8 mouse cellular contexts compared by ENCODE assay signal in the genomic region with DNA sequence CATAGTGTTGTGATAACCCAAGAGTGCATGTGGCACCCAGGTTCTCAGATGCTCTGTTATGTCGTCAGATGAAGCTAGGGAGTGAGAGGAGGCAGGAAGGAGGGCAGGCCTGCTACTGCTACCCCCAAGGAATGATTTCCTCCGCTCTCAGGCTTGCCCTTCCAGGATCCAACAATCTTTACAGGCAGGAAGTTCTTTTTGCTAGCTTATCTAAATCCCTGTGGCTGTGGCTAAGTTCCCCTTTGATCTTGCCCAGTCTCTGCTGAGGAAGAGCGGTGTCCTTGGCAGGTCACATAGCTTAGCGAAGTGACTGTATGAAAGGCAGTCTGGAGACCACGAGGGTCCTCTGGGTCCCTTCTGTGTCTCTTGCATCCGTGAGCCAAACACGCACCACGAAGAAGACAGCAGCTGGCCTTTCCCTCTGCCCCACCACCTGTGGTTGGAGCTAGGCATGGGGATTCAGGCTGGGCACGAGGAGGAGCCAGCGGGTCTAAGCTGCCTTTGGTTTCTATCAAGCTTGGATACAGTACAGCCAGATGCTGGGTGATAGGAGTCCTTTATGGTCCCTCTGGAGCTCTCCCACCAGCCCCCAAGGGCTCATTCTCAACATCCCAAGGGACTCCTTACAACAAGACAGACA. TPM values are rescaled to one million over a fixed set of nuclear protein-coding genes. Genes with fewer than 3 reads are reported as not detected.
DNase-seq lines count a peak whose midpoint lies in the region; ATAC-seq and TF ChIP-seq lines count a peak whose summit lies in the region.

No protein-coding gene starts in this region.

- no peak overlapping the region for H3K4me3 ChIP-seq in kidney, embryonic 15.5 days (replicated peaks)
- H3K4me3 ChIP-seq in MEL (ENCODE audit: control insufficient read depth in 1 of 2, insufficient read depth in 1 of 2, low read depth in 2 of 2, low read length in 2 of 2): no peak overlapping the region
- H3K4me3 ChIP-seq in forebrain, embryonic 14.5 days (ENCODE audit: low read depth, low read length): no peak overlapping the region
- H3K4me3 ChIP-seq in liver, postnatal 0 days (ENCODE audit: low read depth, low read length): no peak overlapping the region

- peaks cover 99% of the 10 kb centered on the region for H3K4me1 ChIP-seq in kidney, embryonic 15.5 days
- H3K4me1 ChIP-seq in MEL (ENCODE audit: control insufficient read depth in 1 of 2, insufficient read depth in 2 of 2, low read length in 2 of 2): peaks cover 26 to 47% of the 10 kb centered on the region in 2 experiments
- peaks cover 92% of the 10 kb centered on the region for H3K4me1 ChIP-seq in forebrain, embryonic 14.5 days (ENCODE audit: control insufficient read depth, insufficient read depth, low read length)
- H3K4me1 ChIP-seq in liver, postnatal 0 days (ENCODE audit: insufficient read depth): peaks cover 70% of the 10 kb centered on the region

- 45% methylated on average over 10 of the region's 10 CpGs for WGBS in kidney, embryonic 15.5 days
- 49% methylated on average over 10 of the region's 10 CpGs for WGBS in forebrain, embryonic 14.5 days
- 42% methylated on average over 10 of the region's 10 CpGs for WGBS in liver, postnatal 0 days (ENCODE audit: insufficient replicate concordance)

- H3K36me3 ChIP-seq in kidney, embryonic 15.5 days: no peaks in the 10 kb centered on the region
- peaks cover 0 to 35% of the 10 kb centered on the region in 2 experiments; a peak in 3 of 4 replicates for H3K36me3 ChIP-seq in MEL (ENCODE audit: control insufficient read depth in 1 of 2, insufficient read depth in 2 of 2, low read length in 2 of 2)
- H3K36me3 ChIP-seq in forebrain, embryonic 14.5 days (ENCODE audit: control insufficient read depth, insufficient read depth, low read length): no peaks in the 10 kb centered on the region
- no peaks in the 10 kb centered on the region for H3K36me3 ChIP-seq in liver, postnatal 0 days (replicated peaks; ENCODE audit: insufficient read depth, low read length)

- no peak overlapping the region for H3K9ac ChIP-seq in kidney, embryonic 15.5 days
- H3K9ac ChIP-seq in MEL (ENCODE audit: control insufficient read depth, low read depth, low read length, poor library complexity, severe bottlenecking): no peak overlapping the region
- peak overlapping the region; percentile 26 for H3K9ac ChIP-seq in forebrain, embryonic 14.5 days (ENCODE audit: low read length)
- H3K9ac ChIP-seq in liver, postnatal 0 days (replicated peaks): no peak overlapping the region

- no peak for TF ChIP-seq RAD21 in MEL (IDR thresholded peaks at IDR 0.05; ENCODE audit: low read depth, low read length)

- no peak for TF ChIP-seq CTCF in MEL (IDR thresholded peaks at IDR 0.05 in 2 of 3, conservative IDR thresholded peaks at IDR 0.05 in 1 of 3; ENCODE audit: control insufficient read depth in 1 of 3, insufficient read depth in 1 of 3, low read depth in 2 of 3, low read length in 3 of 3, poor library complexity in 1 of 3, severe bottlenecking in 1 of 3)
- TF ChIP-seq CTCF in liver, postnatal 0 days (IDR thresholded peaks at IDR 0.05; ENCODE audit: low read depth): no peak

- H3K79me2 ChIP-seq in MEL (ENCODE audit: control insufficient read depth, insufficient read depth, low read length, poor library complexity): peaks cover 3% of the 10 kb centered on the region; the same call in 1 of the 2 replicates

- H3K4me2 ChIP-seq in kidney, embryonic 15.5 days: no peak overlapping the region
- H3K4me2 ChIP-seq in forebrain, embryonic 14.5 days (ENCODE audit: low read length): peak overlapping the region; percentile 73; the same call in 1 of the 2 replicates
- H3K4me2 ChIP-seq in liver, postnatal 0 days (ENCODE audit: low read depth, low read length): peak overlapping the region; percentile 24; the same call in 1 of the 2 replicates

- ATAC-seq in kidney, embryonic 15.5 days (replicated peaks; ENCODE audit: low FRiP score): no peak
- no peak for ATAC-seq in forebrain, embryonic 14.5 days
- ATAC-seq in liver, postnatal 0 days: no peak

- H3K9me3 ChIP-seq in kidney, embryonic 15.5 days (replicated peaks): no peaks in the 10 kb centered on the region
- no peaks in the 10 kb centered on the region for H3K9me3 ChIP-seq in MEL (replicated peaks; ENCODE audit: insufficient read depth, low read length)
- no peaks in the 10 kb centered on the region for H3K9me3 ChIP-seq in forebrain, embryonic 14.5 days (replicated peaks; ENCODE audit: control insufficient read depth, low read length)
- no peaks in the 10 kb centered on the region for H3K9me3 ChIP-seq in liver, postnatal 0 days (ENCODE audit: low read length)

- TF ChIP-seq EP300 in MEL (IDR thresholded peaks at IDR 0.05; ENCODE audit: low read depth in 1 of 2, low read length in 2 of 2): no peak
- TF ChIP-seq EP300 in liver, postnatal 0 days (IDR thresholded peaks at IDR 0.05; ENCODE audit: low read depth): no peak

- no peak for DNase-seq in kidney, postnatal 4 days
- peak; percentile 46 for DNase-seq in MEL (ENCODE audit: low read depth, low spot score)
- no peak for DNase-seq in forebrain, embryonic 14.5 days (ENCODE audit: low spot score)
- DNase-seq in liver, postnatal 0 days: no peak
- no peak for DNase-seq in urinary bladder, postnatal 36 days (ENCODE audit: low spot score in 2 of 2)
- DNase-seq in ovary, postnatal 10 days (ENCODE audit: low spot score): no peak
- DNase-seq in gastrocnemius, postnatal 25 days: no peak

- TF ChIP-seq POLR2A in MEL (IDR thresholded peaks at IDR 0.05; ENCODE audit: control insufficient read depth in 1 of 2, insufficient read depth in 1 of 2, low read depth in 1 of 2, low read length in 2 of 2, poor library complexity in 1 of 2): no peak

- H3K27ac ChIP-seq in kidney, embryonic 15.5 days: peak overlapping the region; percentile 66
- H3K27ac ChIP-seq in MEL (ENCODE audit: control insufficient read depth, low read depth, low read length): no peak overlapping the region
- peak overlapping the region; percentile 69 for H3K27ac ChIP-seq in forebrain, embryonic 14.5 days (ENCODE audit: low read depth, low read length)
- peak overlapping the region; percentile 63 for H3K27ac ChIP-seq in liver, postnatal 0 days (ENCODE audit: low read depth)

- no peaks in the 10 kb centered on the region for H3K27me3 ChIP-seq in kidney, embryonic 15.5 days
- H3K27me3 ChIP-seq in MEL (ENCODE audit: control insufficient read depth in 1 of 2, insufficient read depth in 2 of 2, low read length in 2 of 2): no peaks in the 10 kb centered on the region
- no peaks in the 10 kb centered on the region for H3K27me3 ChIP-seq in forebrain, embryonic 14.5 days (replicated peaks; ENCODE audit: control insufficient read depth, insufficient read depth, low read length)
- no peaks in the 10 kb centered on the region for H3K27me3 ChIP-seq in liver, postnatal 0 days (ENCODE audit: insufficient read depth, low read length)

TF ChIP-seq in MEL, 35 proteins besides CTCF, POLR2A, EP300 and RAD21:
- TF ChIP-seq GATA1 (IDR thresholded peaks at IDR 0.05; ENCODE audit: low read depth, low read length) (peak; percentile 51), ELF1 (IDR thresholded peaks at IDR 0.05; ENCODE audit: low read depth, low read length) (no peak), TBP (IDR thresholded peaks at IDR 0.05; ENCODE audit: low read depth, low read length) (peak; percentile 94), BHLHE40 (IDR thresholded peaks at IDR 0.05; ENCODE audit: borderline replicate concordance, low read depth, low read length) (no peak), RCOR1 (IDR thresholded peaks at IDR 0.05; ENCODE audit: low read depth, low read length) (peak; percentile 68)
TF ChIP-seq in MEL: peak in this region for 3.

RNA-seq across cellular contexts. Expression of gene Kif21b, which starts 7.1 kb away (rescaled TPM):
- polyA plus RNA-seq in kidney, embryonic 15.5 days (2015; fragmentation: Nextera tagmentation; extraction: Ambion mirVana): 2.0 and 2.5 TPM in 2 replicates
- total RNA-seq in MEL (2012; rRNA removed): 4.0 and 7.6 TPM in 2 replicates
- 10 to 100 TPM in 1 of 2 experiments, not detected in 1; 34.0 TPM for polyA plus RNA-seq in MEL (2012; ENCODE audit: insufficient read depth in 1 of 2, insufficient read length in 2 of 2, low read depth in 1 of 2, low replicate concordance in 2 of 2, missing spikeins in 1 of 2)
- polyA plus RNA-seq in forebrain, embryonic 14.5 days (2014; fragmentation: Nextera tagmentation; extraction: Ambion mirVana): 52.4 and 61.5 TPM in 2 replicates
- 0.91 and 1.1 TPM in 2 replicates for polyA plus RNA-seq in liver, postnatal 0 days (2015; fragmentation: Nextera tagmentation; extraction: Ambion mirVana)
- under 1 TPM; 0.36 to 0.78 TPM for total RNA-seq in gastrocnemius, postnatal 25 days (2021)

Comparison
In these comparisons a context has a peak if more than half of its experiments do, and no peak if none do; other contexts are left out.
1. RNA of gene Kif21b, which starts 7.1 kb away (polyA plus RNA-seq): 34.0 TPM in MEL and 52.4 to 61.5 TPM in forebrain, embryonic 14.5 days; 2.0 to 2.5 TPM in kidney, embryonic 15.5 days and 0.91 to 1.1 TPM in liver, postnatal 0 days; every median in the first group is over 10 times any median in the second.